Mouse (Mus musculus): ENCODE data around the gene Mbl2.

Gene Mbl2

DNA sequence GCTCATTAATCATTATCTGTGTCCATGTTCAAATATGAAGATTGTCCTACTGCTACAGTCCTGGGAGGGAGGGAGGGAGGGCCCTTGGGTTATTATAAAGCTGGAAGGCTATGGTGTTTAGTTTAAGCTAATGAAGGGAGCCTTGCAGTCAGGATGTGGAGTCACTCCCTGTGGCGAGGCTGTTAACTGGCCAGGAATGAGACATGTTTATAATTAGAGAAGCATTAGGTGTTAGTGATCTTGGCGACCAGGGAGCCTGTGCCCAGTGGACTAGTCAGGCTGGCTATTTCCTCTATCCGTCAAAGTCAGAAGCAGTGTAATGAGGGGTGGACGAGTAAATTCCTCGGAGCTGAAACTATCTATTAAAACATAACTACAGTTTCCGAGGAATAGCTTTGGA, 23.6 kb downstream of the Mbl2 start:
- no peak for TF ChIP-seq GATA4 (IDR thresholded peaks at IDR 0.05; ENCODE audit: insufficient replicate concordance, low read length)

DNA sequence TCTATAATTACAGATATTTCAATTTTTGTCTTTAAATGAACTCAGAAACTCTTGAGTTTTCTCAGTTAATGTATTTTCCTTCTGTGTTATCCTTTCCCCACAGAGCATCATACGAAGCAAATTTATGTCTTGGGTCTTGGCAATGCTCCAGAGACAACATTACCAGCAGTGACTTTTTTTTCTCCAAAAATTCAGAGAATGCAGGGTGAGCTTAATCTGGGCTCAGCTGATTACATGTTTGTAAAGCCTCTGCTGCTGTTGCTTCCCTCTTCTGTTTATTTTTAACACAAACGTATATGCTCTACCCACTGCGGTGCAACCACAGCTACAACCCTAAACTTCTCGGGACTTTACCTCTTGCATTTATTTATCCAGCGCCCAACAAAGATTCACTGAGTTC, 48.4 kb downstream of the Mbl2 start:
- no peak for TF ChIP-seq GATA4 (IDR thresholded peaks at IDR 0.05; ENCODE audit: insufficient replicate concordance, low read length)

DNA sequence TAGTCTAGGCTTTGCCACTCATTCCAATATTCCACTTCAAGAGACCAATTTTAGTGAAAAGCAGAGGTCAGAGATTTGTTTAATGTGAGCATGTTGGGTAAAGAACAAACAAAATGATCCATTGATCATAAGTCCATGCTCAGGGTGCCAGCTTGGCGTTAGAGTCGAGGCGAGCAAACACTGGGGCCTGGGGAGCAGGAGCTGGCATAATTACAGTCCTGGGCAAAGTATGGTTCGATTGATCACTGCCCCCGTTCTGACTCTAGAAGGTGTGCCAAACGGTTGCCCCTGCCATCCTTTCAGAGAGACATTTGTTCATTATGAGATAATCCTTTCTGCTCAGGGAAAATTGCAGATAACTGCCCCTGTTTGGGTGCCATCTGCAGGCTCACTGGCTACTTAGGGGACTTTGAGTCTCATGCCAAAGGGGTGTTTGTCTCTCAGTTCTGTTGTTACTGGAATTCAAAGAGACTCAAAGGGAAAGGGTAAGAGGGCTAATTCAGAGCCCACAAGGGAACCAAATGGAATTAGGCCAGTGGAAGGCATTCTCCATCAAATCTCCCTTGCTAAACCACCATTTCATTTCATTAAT, 55.3 kb downstream of the Mbl2 start:
- no peak for TF ChIP-seq GATA4 (IDR thresholded peaks at IDR 0.05; ENCODE audit: insufficient replicate concordance, low read length)

Measured in liver, adult (tissue).